ENCODE assay signal across 12 mouse cellular contexts in the genomic region with DNA sequence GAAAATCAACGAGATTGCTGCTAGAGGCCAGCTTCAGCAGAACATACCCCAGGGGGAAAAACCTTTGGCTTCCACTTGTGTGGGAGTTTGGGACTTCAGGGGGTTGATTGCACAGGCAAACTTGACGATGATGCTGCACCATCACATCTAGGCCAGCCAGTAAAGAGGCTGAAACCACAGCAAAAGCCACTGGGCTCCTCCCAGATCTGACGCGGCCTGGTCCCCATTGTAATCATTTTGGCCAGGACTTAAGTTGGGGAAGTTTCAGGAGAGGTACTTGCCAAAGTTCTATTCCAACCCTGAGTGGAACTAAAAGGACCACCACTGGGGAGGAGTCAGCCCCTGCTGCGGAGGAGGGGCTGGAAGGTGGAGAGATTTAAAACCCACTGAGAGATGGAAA. TPM values are rescaled to one million over a fixed set of nuclear protein-coding genes. Genes with fewer than 3 reads are reported as not detected.
DNase-seq lines count a peak whose midpoint lies in the region; ATAC-seq and TF ChIP-seq lines count a peak whose summit lies in the region.
"Had no signal": no experiment of that assay in that cellular context is flagged by ENCODE, and none has a peak within 500 bp of the region (broad histone marks: within the 10 kb centered on the region; RNA-seq: fewer than 3 reads in every experiment).

No protein-coding gene starts in this region.

- H3K27me3 ChIP-seq in heart, embryonic 10.5 days (ENCODE audit: insufficient read depth, poor library complexity, severe bottlenecking), result peaks cover 19% of the 10 kb centered on the region
- 0 out of 2 replicates have a peak, but pooled peaks cover 8% of the 10 kb centered on the region for H3K27me3 ChIP-seq in forebrain, embryonic 13.5 days
- no peaks in the 10 kb centered on the region for H3K27me3 ChIP-seq in liver, postnatal 0 days (ENCODE audit: insufficient read depth, low read length)
- peaks cover 10% of the 10 kb centered on the region; the same call in 1 of the 2 replicates for H3K27me3 ChIP-seq in kidney, embryonic 14.5 days (ENCODE audit: control insufficient read depth, insufficient read depth, low read length)

- WGBS in heart, embryonic 10.5 days, result 38% methylated on average over 5 of the region's 5 CpGs
- 18% methylated on average over 5 of the region's 5 CpGs for WGBS in bone marrow, adult 2 months
- 19% methylated on average over 5 of the region's 5 CpGs for WGBS in forebrain, embryonic 13.5 days
- WGBS in liver, postnatal 0 days (ENCODE audit: insufficient replicate concordance), result 30% methylated on average over 5 of the region's 5 CpGs
- 28% methylated on average over 5 of the region's 5 CpGs for WGBS in kidney, embryonic 14.5 days

- no peaks in the 10 kb centered on the region for H3K36me3 ChIP-seq in heart, embryonic 10.5 days
- no peaks in the 10 kb centered on the region for H3K36me3 ChIP-seq in forebrain, embryonic 13.5 days (ENCODE audit: poor library complexity, severe bottlenecking)
- no peaks in the 10 kb centered on the region for H3K36me3 ChIP-seq in liver, postnatal 0 days (replicated peaks; ENCODE audit: insufficient read depth, low read length)
- H3K36me3 ChIP-seq in kidney, embryonic 14.5 days (ENCODE audit: control insufficient read depth, insufficient read depth, low read length), result no peaks in the 10 kb centered on the region

- no peaks in the 10 kb centered on the region for H3K9me3 ChIP-seq in heart, embryonic 10.5 days
- H3K9me3 ChIP-seq in forebrain, embryonic 13.5 days (replicated peaks), result no peaks in the 10 kb centered on the region
- H3K9me3 ChIP-seq in liver, postnatal 0 days (ENCODE audit: low read length), result no peaks in the 10 kb centered on the region
- no peaks in the 10 kb centered on the region for H3K9me3 ChIP-seq in kidney, embryonic 14.5 days (ENCODE audit: control insufficient read depth, low read length)

- no peak for TF ChIP-seq POLR2A in bone marrow, adult 2 months (IDR thresholded peaks at IDR 0.05; ENCODE audit: borderline replicate concordance, control insufficient read depth, low read depth, low read length)

- intact Hi-C loops in heart, postnatal 36 days (cut with DNase I), result no loop called here

- no peak for TF ChIP-seq CTCF in bone marrow, adult 2 months (IDR thresholded peaks at IDR 0.05; ENCODE audit: control insufficient read depth, insufficient read depth, low read length)
- TF ChIP-seq CTCF in liver, postnatal 0 days (IDR thresholded peaks at IDR 0.05; ENCODE audit: low read depth), result no peak

- no peak for ATAC-seq in forebrain, embryonic 13.5 days
- ATAC-seq in liver, postnatal 0 days, result no peak
- no peak for ATAC-seq in kidney, embryonic 14.5 days (ENCODE audit: low FRiP score, low TSS enrichment)
- ATAC-seq: intestine, embryonic 16.5 days had no signal

- peak overlapping the region; percentile 81 for H3K4me2 ChIP-seq in forebrain, embryonic 13.5 days
- peak overlapping the region; percentile 94 for H3K4me2 ChIP-seq in liver, postnatal 0 days (ENCODE audit: low read depth, low read length)
- no peak overlapping the region for H3K4me2 ChIP-seq in kidney, embryonic 14.5 days (replicated peaks; ENCODE audit: low read depth, low read length)

- no peak for TF ChIP-seq EP300 in liver, postnatal 0 days (IDR thresholded peaks at IDR 0.05; ENCODE audit: low read depth)

- no peak for DNase-seq in heart, embryonic 10.5 days (ENCODE audit: low spot score)
- DNase-seq in heart, postnatal 36 days, result no peak
- DNase-seq in liver, postnatal 0 days, result no peak
- no peak for DNase-seq in kidney, postnatal 4 days
- no peak for DNase-seq in retina, postnatal 1 day
- DNase-seq: right cerebral cortex, postnatal 25 days; thymus, adult 2 months had no signal

- H3K4me3 ChIP-seq in heart, embryonic 10.5 days, result 0 out of 2 replicates have a peak overlapping the region, but pooled peaks have one; percentile 79
- no peak overlapping the region for H3K4me3 ChIP-seq in bone marrow, adult 2 months (replicated peaks; ENCODE audit: control insufficient read depth, low read depth, low read length)
- peak overlapping the region; percentile 51; the same call in 1 of the 2 replicates for H3K4me3 ChIP-seq in forebrain, embryonic 13.5 days
- H3K4me3 ChIP-seq in liver, postnatal 0 days (ENCODE audit: low read depth, low read length), result peak overlapping the region; percentile 75; the same call in 1 of the 2 replicates
- no peak overlapping the region for H3K4me3 ChIP-seq in kidney, embryonic 14.5 days (ENCODE audit: low read length)

- peaks cover 49% of the 10 kb centered on the region for H3K4me1 ChIP-seq in heart, embryonic 10.5 days
- H3K4me1 ChIP-seq in bone marrow, adult 2 months (ENCODE audit: control insufficient read depth, insufficient read depth, low read length), result peaks cover 6% of the 10 kb centered on the region
- peaks cover 42% of the 10 kb centered on the region for H3K4me1 ChIP-seq in forebrain, embryonic 13.5 days
- peaks cover 59% of the 10 kb centered on the region for H3K4me1 ChIP-seq in liver, postnatal 0 days (ENCODE audit: insufficient read depth)
- H3K4me1 ChIP-seq in kidney, embryonic 14.5 days (ENCODE audit: control insufficient read depth, insufficient read depth, low read length), result peaks cover 21% of the 10 kb centered on the region

- H3K27ac ChIP-seq in heart, embryonic 10.5 days, result peak overlapping the region; percentile 92; the same call in 1 of the 2 replicates
- 0 out of 2 replicates have a peak overlapping the region, but pooled peaks have one; percentile 0 for H3K27ac ChIP-seq in bone marrow, adult 2 months (ENCODE audit: control insufficient read depth, insufficient read depth, low read depth, low read length, poor library complexity)
- peak overlapping the region; percentile 96 for H3K27ac ChIP-seq in forebrain, embryonic 13.5 days
- H3K27ac ChIP-seq in liver, postnatal 0 days (ENCODE audit: low read depth), result peak overlapping the region; percentile 91; the same call in 1 of the 2 replicates
- H3K27ac ChIP-seq in kidney, embryonic 14.5 days (ENCODE audit: low read depth, low read length), result no peak overlapping the region

- peak overlapping the region; percentile 76; the same call in 1 of the 2 replicates for H3K9ac ChIP-seq in forebrain, embryonic 13.5 days
- 0 out of 2 replicates have a peak overlapping the region, but pooled peaks have one; percentile 72 for H3K9ac ChIP-seq in liver, postnatal 0 days (replicated peaks)
- no peak overlapping the region for H3K9ac ChIP-seq in kidney, embryonic 14.5 days (ENCODE audit: low read depth, low read length)

RNA-seq across cellular contexts. Expression of gene 4930404H24Rik, which starts 1.6 kb away (rescaled TPM):
- polyA plus RNA-seq in heart, embryonic 10.5 days (2016; fragmentation: Nextera tagmentation; extraction: Ambion mirVana), result not detected in 2 replicates
- not detected for total RNA-seq in heart, postnatal 36 days (2021)
- not detected in 2 replicates for polyA plus RNA-seq in bone marrow, adult 2 months (2011; ENCODE audit: insufficient read depth, insufficient read length, low replicate concordance, missing spikeins)
- polyA plus RNA-seq in forebrain, embryonic 13.5 days (2015; fragmentation: Nextera tagmentation; extraction: Ambion mirVana), result not detected in 2 replicates
- polyA plus RNA-seq in liver, postnatal 0 days (2015; fragmentation: Nextera tagmentation; extraction: Ambion mirVana), result not detected in 2 replicates
- polyA plus RNA-seq in kidney, embryonic 14.5 days (2014; fragmentation: Nextera tagmentation; extraction: Ambion mirVana), result not detected in 2 replicates
- total RNA-seq: left cerebral cortex, postnatal 36 days had no signal
- polyA plus RNA-seq: intestine, embryonic 16.5 days; thymus, adult 2 months had no signal

RNA-seq across cellular contexts. Expression of gene Nol4l, which starts 38.8 kb away (rescaled TPM):
- polyA plus RNA-seq in heart, embryonic 10.5 days (2016; fragmentation: Nextera tagmentation; extraction: Ambion mirVana), result 20.8 and 21.4 TPM in 2 replicates
- total RNA-seq in heart, postnatal 36 days (2021), result 1 to 10 TPM; 3.9 to 4.0 TPM
- polyA plus RNA-seq in bone marrow, adult 2 months (2011; ENCODE audit: insufficient read depth, insufficient read length, low replicate concordance, missing spikeins), result 4.0 and 7.5 TPM in 2 replicates
- 32.1 and 36.7 TPM in 2 replicates for polyA plus RNA-seq in forebrain, embryonic 13.5 days (2015; fragmentation: Nextera tagmentation; extraction: Ambion mirVana)
- 1.7 and 1.9 TPM in 2 replicates for polyA plus RNA-seq in liver, postnatal 0 days (2015; fragmentation: Nextera tagmentation; extraction: Ambion mirVana)
- 10.5 and 17.1 TPM in 2 replicates for polyA plus RNA-seq in kidney, embryonic 14.5 days (2014; fragmentation: Nextera tagmentation; extraction: Ambion mirVana)

Comparison
In these comparisons a context has a peak if more than half of its experiments do, and no peak if none do; other contexts are left out.
1. H3K4me3 ChIP-seq: peak in heart, embryonic 10.5 days (single experiment), forebrain, embryonic 13.5 days (single experiment) and liver, postnatal 0 days (single experiment); none in bone marrow, adult 2 months (single experiment) and kidney, embryonic 14.5 days (single experiment).